Mouse (Mus musculus): ENCODE measurements at regions not wholly inside any gene's neighbourhood (a gene's known extent, or its start where the extent isn't known, plus 50 kb on each side); places are given as distances from the start of the nearest gene placed in this dataset.
A peak's percentile ranks its signal among the peaks of the same experiment; 100 is the strongest.

- H3K27ac ChIP-seq, result no peak overlapping the region
- ATAC-seq (ENCODE audit: low FRiP score), result no peak
These were observed 797.5 kb downstream of the Ndufa4 start for GRCm38 (mm10) chr6:11109773-11110172.

GRCm38 (mm10) chr6:11108346-11108966, 798.8 kb downstream of the Ndufa4 start:
- Histone ChIP-seq H3K27ac (no peak overlapping the region), H3K36me3 (no peaks in the 10 kb centered on the region), H3K4me1 (replicated peaks) (no peaks in the 10 kb centered on the region), H3K9me3 (no peaks in the 10 kb centered on the region), H3K4me2 (no peak overlapping the region), H3K9ac (no peak overlapping the region), H3K27me3 (no peaks in the 10 kb centered on the region), H3K4me3 (no peak overlapping the region)
- no peak; the same call in 1 of the 2 replicates for ATAC-seq (ENCODE audit: low FRiP score)
- 57% methylated on average over 7 of the region's 7 CpGs for WGBS

More at GRCm38 (mm10) chr6:11109773-11110172, 797.5 kb downstream of the Ndufa4 start:
- no peaks in the 10 kb centered on the region for H3K27me3 ChIP-seq
- no peaks in the 10 kb centered on the region for H3K9me3 ChIP-seq
- H3K4me3 ChIP-seq, result no peak overlapping the region
- no peaks in the 10 kb centered on the region for H3K36me3 ChIP-seq
- H3K4me2 ChIP-seq, result no peak overlapping the region
- no peak overlapping the region for H3K9ac ChIP-seq
- no peaks in the 10 kb centered on the region for H3K4me1 ChIP-seq (replicated peaks)

- H3K4me2 ChIP-seq, result no peak overlapping the region
- no peaks in the 10 kb centered on the region for H3K4me1 ChIP-seq (replicated peaks)
- H3K36me3 ChIP-seq, result no peaks in the 10 kb centered on the region
- no peak overlapping the region for H3K27ac ChIP-seq
- ATAC-seq (ENCODE audit: low FRiP score), result no peak
- WGBS, result 58% methylated on average over 3 of the region's 3 CpGs
- H3K9me3 ChIP-seq, result no peaks in the 10 kb centered on the region
- no peaks in the 10 kb centered on the region for H3K27me3 ChIP-seq
- H3K9ac ChIP-seq, result no peak overlapping the region
- H3K4me3 ChIP-seq, result no peak overlapping the region
These were observed 803.9 kb downstream of the Ndufa4 start for GRCm38 (mm10) chr6:11103415-11103814.

GRCm38 (mm10) chr6:11060961-11061583, 846.2 kb downstream of the Ndufa4 start:
- H3K4me2 ChIP-seq, result no peak overlapping the region
- no peak overlapping the region for H3K4me3 ChIP-seq
- no peaks in the 10 kb centered on the region for H3K36me3 ChIP-seq
- H3K4me1 ChIP-seq (replicated peaks), result 0 out of 2 replicates have a peak, but pooled peaks cover 8% of the 10 kb centered on the region
- no peaks in the 10 kb centered on the region for H3K27me3 ChIP-seq
- peak; percentile 94 for ATAC-seq (ENCODE audit: low FRiP score)
- WGBS, result 43% methylated on average over 3 of the region's 3 CpGs
- peak overlapping the region; percentile 66; the same call in 1 of the 2 replicates for H3K27ac ChIP-seq
- no peak overlapping the region for H3K9ac ChIP-seq
- H3K9me3 ChIP-seq, result no peaks in the 10 kb centered on the region

Measured in hindbrain, embryonic 13.5 days (tissue).